ENCODE assay signal across 8 mouse cellular contexts in genomic region chr5:115542635-115543384, GRCm38 (mm10). TPM values are rescaled to one million over a fixed set of nuclear protein-coding genes. Genes with fewer than 3 reads are reported as not detected.
A peak's percentile ranks its signal among the peaks of the same experiment; 100 is the strongest.
DNase-seq lines count a peak whose midpoint lies in the region; ATAC-seq and TF ChIP-seq lines count a peak whose summit lies in the region.

No protein-coding gene starts in this region.

- H3K4me3 ChIP-seq in forebrain, embryonic 15.5 days: no peak overlapping the region
- no peak overlapping the region for H3K4me3 ChIP-seq in forebrain, embryonic 12.5 days (replicated peaks)
- H3K4me3 ChIP-seq in ES-Bruce4 (ENCODE audit: low read depth, low read length): peak overlapping the region; percentile 54
- no peak overlapping the region for H3K4me3 ChIP-seq in hindbrain, embryonic 13.5 days
- peak overlapping the region; percentile 57 for H3K4me3 ChIP-seq in lung, adult 2 months (replicated peaks; ENCODE audit: extremely low read depth, low read depth, low read length)

- no peaks in the 10 kb centered on the region for H3K27me3 ChIP-seq in forebrain, embryonic 15.5 days
- no peaks in the 10 kb centered on the region for H3K27me3 ChIP-seq in forebrain, embryonic 12.5 days
- no peaks in the 10 kb centered on the region for H3K27me3 ChIP-seq in ES-Bruce4 (ENCODE audit: control insufficient read depth, insufficient read depth, low read length, poor library complexity, severe bottlenecking)
- H3K27me3 ChIP-seq in hindbrain, embryonic 13.5 days: no peaks in the 10 kb centered on the region

- no peaks in the 10 kb centered on the region for H3K9me3 ChIP-seq in forebrain, embryonic 15.5 days
- H3K9me3 ChIP-seq in forebrain, embryonic 12.5 days: no peaks in the 10 kb centered on the region
- H3K9me3 ChIP-seq in ES-Bruce4 (replicated peaks; ENCODE audit: control insufficient read depth, insufficient read depth, low read length, poor library complexity, severe bottlenecking): no peaks in the 10 kb centered on the region
- H3K9me3 ChIP-seq in hindbrain, embryonic 13.5 days: no peaks in the 10 kb centered on the region

- 0 out of 2 replicates have a peak overlapping the region, but pooled peaks have one; percentile 13 for H3K4me2 ChIP-seq in forebrain, embryonic 15.5 days (replicated peaks)
- H3K4me2 ChIP-seq in forebrain, embryonic 12.5 days: no peak overlapping the region
- 0 out of 2 replicates have a peak overlapping the region, but pooled peaks have one; percentile 2 for H3K4me2 ChIP-seq in hindbrain, embryonic 13.5 days

- TF ChIP-seq POLR2A in ES-Bruce4 (IDR thresholded peaks at IDR 0.05; ENCODE audit: insufficient read depth, low read length): no peak
- TF ChIP-seq POLR2A in lung, adult 2 months (IDR thresholded peaks at IDR 0.05; ENCODE audit: borderline replicate concordance, extremely low read depth, low read depth, low read length): peak; percentile 24; the same call in 1 of the 2 replicates

- DNase-seq in lung, adult 2 months: peak; percentile 57
- DNase-seq in thymus, postnatal 25 days: peak; percentile 51
- no peak for DNase-seq in left cerebral cortex, adult 11 months (ENCODE audit: low spot score)

- TF ChIP-seq EP300 in ES-Bruce4 (IDR thresholded peaks at IDR 0.05; ENCODE audit: insufficient read depth, low read depth, low read length): no peak

- TF ChIP-seq CTCF in ES-Bruce4 (IDR thresholded peaks at IDR 0.05; ENCODE audit: low read depth, low read length): no peak
- TF ChIP-seq CTCF in lung, adult 2 months (IDR thresholded peaks at IDR 0.05; ENCODE audit: insufficient read depth, low read length): no peak

- no peak overlapping the region for H3K27ac ChIP-seq in forebrain, embryonic 15.5 days (replicated peaks)
- H3K27ac ChIP-seq in forebrain, embryonic 12.5 days: no peak overlapping the region
- H3K27ac ChIP-seq in ES-Bruce4 (ENCODE audit: insufficient read depth, low read length): no peak overlapping the region; the same call in 1 of the 2 replicates
- H3K27ac ChIP-seq in hindbrain, embryonic 13.5 days: peak overlapping the region; percentile 73; the same call in 1 of the 2 replicates

- H3K36me3 ChIP-seq in forebrain, embryonic 15.5 days: peaks cover 7% of the 10 kb centered on the region; the same call in 1 of the 2 replicates
- peaks cover 12% of the 10 kb centered on the region; the same call in 1 of the 2 replicates for H3K36me3 ChIP-seq in forebrain, embryonic 12.5 days (replicated peaks)
- no peaks in the 10 kb centered on the region for H3K36me3 ChIP-seq in ES-Bruce4 (ENCODE audit: control insufficient read depth, insufficient read depth, low read length, poor library complexity, severe bottlenecking)
- peaks cover 26% of the 10 kb centered on the region for H3K36me3 ChIP-seq in hindbrain, embryonic 13.5 days

- WGBS in forebrain, embryonic 15.5 days: 68% methylated on average over 19 of the region's 19 CpGs
- WGBS in forebrain, embryonic 12.5 days: 69% methylated on average over 19 of the region's 19 CpGs
- WGBS in hindbrain, embryonic 13.5 days: 71% methylated on average over 19 of the region's 19 CpGs
- WGBS in lung, adult 2 months: 22% methylated on average over 19 of the region's 19 CpGs

- no peak overlapping the region for H3K9ac ChIP-seq in forebrain, embryonic 15.5 days (replicated peaks)
- no peak overlapping the region for H3K9ac ChIP-seq in forebrain, embryonic 12.5 days
- peak overlapping the region; percentile 25 for H3K9ac ChIP-seq in ES-Bruce4 (ENCODE audit: low read depth, poor library complexity, severe bottlenecking)
- peak overlapping the region; percentile 35 for H3K9ac ChIP-seq in hindbrain, embryonic 13.5 days

- no peak for ATAC-seq in forebrain, embryonic 15.5 days (replicated peaks)
- no peak for ATAC-seq in forebrain, embryonic 12.5 days (ENCODE audit: low FRiP score)
- no peak for ATAC-seq in hindbrain, embryonic 13.5 days (ENCODE audit: low FRiP score)
- ATAC-seq in cerebellum, adult (ENCODE audit: insufficient number of reproducible peaks, low FRiP score, low TSS enrichment): no peak

- H3K4me1 ChIP-seq in forebrain, embryonic 15.5 days: peaks cover 30% of the 10 kb centered on the region
- H3K4me1 ChIP-seq in forebrain, embryonic 12.5 days: peaks cover 37% of the 10 kb centered on the region
- H3K4me1 ChIP-seq in ES-Bruce4 (ENCODE audit: control insufficient read depth, insufficient read depth, low read length): peaks cover 4% of the 10 kb centered on the region
- peaks cover 67% of the 10 kb centered on the region for H3K4me1 ChIP-seq in hindbrain, embryonic 13.5 days (replicated peaks)
- H3K4me1 ChIP-seq in lung, adult 2 months (ENCODE audit: control insufficient read depth, insufficient read depth, low read length): peaks cover 35% of the 10 kb centered on the region

RNA-seq across cellular contexts. Expression of gene Rplp0, which starts 16.5 kb away (rescaled TPM):
- 1,000 and 1,018 TPM in 2 replicates for polyA plus RNA-seq in forebrain, embryonic 15.5 days (2015; fragmentation: Nextera tagmentation; extraction: Ambion mirVana)
- polyA plus RNA-seq in forebrain, embryonic 12.5 days (2016; fragmentation: Nextera tagmentation; extraction: Ambion mirVana): 860 and 944 TPM in 2 replicates
- 3,041 and 3,060 TPM in 2 replicates for polyA plus RNA-seq in ES-Bruce4 (2011; ENCODE audit: insufficient read depth, insufficient read length, low read depth, missing spikeins)
- 895 and 907 TPM in 2 replicates for polyA plus RNA-seq in hindbrain, embryonic 13.5 days (2015; fragmentation: Nextera tagmentation; extraction: Ambion mirVana)
- 1,185 and 1,411 TPM in 2 replicates for polyA plus RNA-seq in lung, adult 2 months (2012; rRNA removed)

RNA-seq across cellular contexts. Expression of gene Gcn1l1, which starts 22.2 kb away (rescaled TPM):
- 43.8 and 46.1 TPM in 2 replicates for polyA plus RNA-seq in forebrain, embryonic 15.5 days (2015; fragmentation: Nextera tagmentation; extraction: Ambion mirVana)
- 60.4 and 67.4 TPM in 2 replicates for polyA plus RNA-seq in forebrain, embryonic 12.5 days (2016; fragmentation: Nextera tagmentation; extraction: Ambion mirVana)
- 62.0 and 63.3 TPM in 2 replicates for polyA plus RNA-seq in ES-Bruce4 (2011; ENCODE audit: insufficient read depth, insufficient read length, low read depth, missing spikeins)
- 42.2 and 42.4 TPM in 2 replicates for polyA plus RNA-seq in hindbrain, embryonic 13.5 days (2015; fragmentation: Nextera tagmentation; extraction: Ambion mirVana)
- polyA plus RNA-seq in lung, adult 2 months (2012; rRNA removed): 36.8 and 52.8 TPM in 2 replicates

RNA-seq across cellular contexts. Expression of gene Pxn, which starts 36.3 kb away (rescaled TPM):
- polyA plus RNA-seq in forebrain, embryonic 15.5 days (2015; fragmentation: Nextera tagmentation; extraction: Ambion mirVana): 19.1 and 19.7 TPM in 2 replicates
- 24.6 and 25.3 TPM in 2 replicates for polyA plus RNA-seq in forebrain, embryonic 12.5 days (2016; fragmentation: Nextera tagmentation; extraction: Ambion mirVana)
- polyA plus RNA-seq in ES-Bruce4 (2011; ENCODE audit: insufficient read depth, insufficient read length, low read depth, missing spikeins): 35.1 and 38.1 TPM in 2 replicates
- 19.9 and 23.4 TPM in 2 replicates for polyA plus RNA-seq in hindbrain, embryonic 13.5 days (2015; fragmentation: Nextera tagmentation; extraction: Ambion mirVana)
- polyA plus RNA-seq in lung, adult 2 months (2012; rRNA removed): 214 and 226 TPM in 2 replicates

RNA-seq across cellular contexts. Expression of gene Sirt4, which starts 58.3 kb away (rescaled TPM):
- polyA plus RNA-seq in forebrain, embryonic 15.5 days (2015; fragmentation: Nextera tagmentation; extraction: Ambion mirVana): 34.0 and 34.2 TPM in 2 replicates
- polyA plus RNA-seq in forebrain, embryonic 12.5 days (2016; fragmentation: Nextera tagmentation; extraction: Ambion mirVana): 20.0 and 23.2 TPM in 2 replicates
- polyA plus RNA-seq in ES-Bruce4 (2011; ENCODE audit: insufficient read depth, insufficient read length, low read depth, missing spikeins): 22.2 and 28.3 TPM in 2 replicates
- 30.0 TPM in 2 replicates for polyA plus RNA-seq in hindbrain, embryonic 13.5 days (2015; fragmentation: Nextera tagmentation; extraction: Ambion mirVana)
- 36.5 and 38.3 TPM in 2 replicates for polyA plus RNA-seq in lung, adult 2 months (2012; rRNA removed)

Comparison
In these comparisons a context has a peak if more than half of its experiments do, and no peak if none do; other contexts are left out.
1. H3K4me3 ChIP-seq: peak in ES-Bruce4 (single experiment) and lung, adult 2 months (single experiment); none in forebrain, embryonic 15.5 days (single experiment), forebrain, embryonic 12.5 days (single experiment) and hindbrain, embryonic 13.5 days (single experiment).
2. H3K9ac ChIP-seq: peak in ES-Bruce4 (single experiment) and hindbrain, embryonic 13.5 days (single experiment); none in forebrain, embryonic 15.5 days (single experiment) and forebrain, embryonic 12.5 days (single experiment).